Mouse (Mus musculus): ENCODE measurements around the gene Aspm.
"Not testable (repeated sequence)": the region's sequence is repeated elsewhere in the genome, so short reads cannot be mapped to it uniquely, and the experiment has no call there.

Aspm gene

DNA sequence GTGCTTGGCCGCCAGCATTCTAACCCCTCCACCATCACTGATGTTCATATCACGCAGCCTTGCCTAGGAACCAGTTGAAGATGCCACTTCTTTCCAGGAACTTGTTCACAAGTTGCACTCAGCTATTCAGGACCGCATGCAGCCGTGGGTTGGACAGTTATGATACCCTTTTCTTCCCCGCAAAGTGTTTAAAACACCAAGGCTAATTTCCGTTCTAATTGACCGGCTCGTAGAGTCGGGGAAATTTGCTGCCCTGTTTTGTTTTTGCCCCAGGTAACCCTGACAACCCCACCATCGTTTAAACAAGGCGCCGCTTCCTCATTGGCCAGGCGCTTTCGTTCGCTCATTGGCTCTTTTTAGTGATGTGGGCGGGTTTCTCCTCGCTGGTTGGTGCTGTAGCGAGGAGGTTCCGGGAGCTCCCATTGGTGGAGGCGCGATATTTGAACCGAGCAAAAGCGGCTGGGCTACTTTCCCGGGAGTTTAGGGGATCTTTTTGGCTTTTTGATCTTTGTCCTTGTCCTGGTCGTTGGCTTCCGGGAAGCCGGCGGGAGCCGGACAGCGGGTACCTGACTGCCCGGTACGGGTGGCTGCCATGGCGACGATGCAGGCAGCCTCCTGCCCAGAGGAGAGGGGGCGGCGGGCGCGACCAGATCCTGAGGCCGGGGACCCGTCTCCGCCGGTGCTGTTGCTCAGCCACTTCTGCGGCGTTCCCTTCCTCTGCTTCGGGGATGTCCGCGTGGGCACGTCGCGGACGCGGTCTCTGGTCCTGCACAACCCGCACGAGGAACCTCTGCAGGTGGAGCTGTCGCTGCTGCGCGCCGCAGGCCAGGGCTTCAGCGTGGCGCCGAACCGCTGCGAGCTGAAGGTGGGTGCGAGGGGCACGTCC is at the start of gene Aspm:
TSS of gene Aspm (plus strand) at position 433 of the 886 bp plus-strand sequence.
- in situ Hi-C loops (cut with MseI, MboI) = no loop called here

GRCm38 (mm10) chr1:139405766-139406165 is 48.8 kb upstream of the Aspm start:
- in situ Hi-C loops (cut with MseI, MboI) = no loop called here

DNA sequence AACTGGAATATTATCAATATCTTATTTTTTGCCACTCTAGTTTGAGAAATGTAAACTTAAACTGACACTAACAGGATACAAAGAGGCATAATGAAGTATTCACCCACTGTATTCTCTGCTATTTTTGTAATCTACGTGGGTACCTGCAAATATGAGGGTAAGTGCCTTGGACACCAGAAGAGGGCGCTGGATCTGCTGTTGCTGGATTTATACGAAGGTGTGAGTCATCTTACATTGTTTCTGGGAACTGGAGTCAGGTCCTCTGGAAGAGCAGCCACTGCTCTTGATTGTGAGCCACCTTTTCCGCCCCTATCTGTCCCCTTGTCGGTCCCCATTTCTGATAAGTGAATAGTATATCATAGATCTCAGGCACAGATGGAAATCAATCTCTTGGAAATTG is 46.9 kb upstream of the Aspm start:
- in situ Hi-C loops (cut with MseI, MboI) = no loop called here

DNA sequence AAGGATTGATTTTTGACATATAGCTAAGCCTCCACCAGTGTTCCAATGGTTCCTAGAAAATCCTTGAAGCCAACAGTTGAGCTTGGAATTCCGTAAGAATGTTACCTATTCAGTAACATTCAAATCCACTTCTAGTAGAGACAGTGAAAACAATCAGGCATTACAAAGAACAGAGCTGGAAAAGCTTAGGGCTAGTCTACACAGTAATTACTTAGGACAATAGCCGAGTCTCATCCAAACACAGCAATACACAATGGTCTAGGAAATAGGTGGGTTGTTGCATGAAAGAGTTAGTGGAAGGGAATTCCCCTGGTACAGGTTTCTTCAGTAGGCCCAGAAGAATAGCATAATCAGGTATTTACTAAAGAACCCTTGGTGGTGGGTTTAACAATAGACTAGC is 42.2 kb upstream of the Aspm start:
- in situ Hi-C loops (cut with MseI, MboI) = not testable (repeated sequence)

GRCm38 (mm10) chr1:139413465-139413864 is 41.1 kb upstream of the Aspm start:
- in situ Hi-C loops (cut with MseI, MboI) = no loop called here

DNA sequence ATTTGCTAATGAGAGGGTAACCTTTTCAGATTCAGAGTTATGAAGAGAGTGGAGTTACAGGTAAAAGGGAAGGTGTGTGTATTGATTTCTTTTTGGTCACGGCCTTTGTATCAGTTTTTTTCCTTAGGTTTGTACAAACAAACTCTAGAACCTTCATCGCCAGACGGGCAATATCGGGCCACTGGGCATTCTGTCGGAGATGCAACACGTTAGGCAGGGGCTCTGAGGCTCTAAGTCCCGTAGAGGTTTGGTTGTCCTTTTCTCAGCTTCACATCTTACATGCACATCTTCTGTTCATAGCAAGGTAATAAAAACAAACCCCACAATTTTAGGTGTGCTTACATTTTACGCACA is 33.1 kb upstream of the Aspm start:
- in situ Hi-C loops (cut with MseI, MboI) = no loop called here

DNA sequence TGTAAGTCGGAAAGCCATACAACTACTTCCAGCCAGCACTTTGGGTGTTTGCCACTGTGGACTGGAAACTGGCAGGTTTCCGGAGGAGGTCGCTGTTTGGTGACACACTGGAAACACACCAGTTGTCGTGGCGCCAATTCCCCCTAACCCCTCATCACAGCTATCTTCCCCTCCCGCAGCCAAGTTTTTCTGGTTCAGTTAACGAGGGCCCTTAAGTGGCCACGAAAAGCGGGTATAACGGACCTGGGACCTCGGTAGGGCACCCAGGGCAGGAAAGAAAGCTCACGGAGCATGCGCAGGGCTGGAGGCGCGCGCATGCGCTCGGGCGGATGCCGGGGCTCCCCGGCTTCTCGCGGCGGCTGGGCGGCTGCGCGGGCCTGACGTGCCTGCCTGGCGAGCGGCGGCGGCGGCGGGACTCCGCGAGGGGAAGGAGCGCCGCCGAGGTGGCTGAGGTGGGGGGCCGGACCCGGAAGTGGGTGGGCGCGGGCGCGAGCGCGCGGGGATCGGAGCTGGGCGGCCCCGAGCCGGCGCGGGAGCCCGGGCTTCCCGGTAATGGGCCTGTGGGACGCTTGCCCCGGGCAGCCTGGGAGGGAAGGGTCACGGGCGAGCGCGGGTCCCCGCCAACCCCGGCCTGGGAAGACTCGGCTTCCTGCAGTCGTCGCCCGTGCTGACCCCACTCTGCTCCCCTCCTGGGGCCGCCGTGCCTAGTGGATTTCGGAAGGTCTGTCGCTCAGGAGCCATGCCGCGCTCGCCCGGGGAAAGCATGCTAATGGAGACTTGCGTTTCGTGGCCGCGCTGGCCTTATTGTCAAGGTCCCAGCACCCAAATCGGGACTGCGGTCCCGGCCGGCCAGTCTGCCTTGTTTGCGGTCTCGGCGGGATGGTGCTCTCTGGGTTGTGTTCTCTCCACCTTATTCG is 32.4 kb upstream of the Aspm start, which contains the start of gene Zbtb41:
TSS of gene Zbtb41 (plus strand) at position 414 of the 917 bp plus-strand sequence.
- in situ Hi-C loops (cut with MseI, MboI) = no loop called here

DNA sequence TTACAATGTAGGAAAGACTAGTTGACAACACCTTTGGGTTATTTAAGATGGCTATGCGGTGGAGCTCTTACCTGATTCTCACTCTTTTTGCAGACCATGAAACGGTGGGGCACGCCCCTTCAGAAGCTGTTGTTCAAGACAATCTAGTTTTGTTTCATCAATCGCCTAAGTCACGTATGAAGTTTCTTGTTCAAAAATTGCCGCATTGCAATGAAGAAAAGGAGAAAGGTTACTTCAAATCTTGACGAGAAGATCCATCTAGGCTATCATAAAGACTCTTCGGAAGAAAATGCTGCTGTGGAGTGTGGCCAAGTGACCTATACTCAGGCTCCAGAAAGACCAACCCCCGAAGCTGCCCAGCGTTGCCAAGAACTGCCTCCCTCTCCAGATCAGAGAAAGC is 31.6 kb upstream of the Aspm start:
- in situ Hi-C loops (cut with MseI, MboI) = no loop called here

GRCm38 (mm10) chr1:139423931-139424330 is 30.6 kb upstream of the Aspm start:
- in situ Hi-C loops (cut with MseI, MboI) = no loop called here

- in situ Hi-C loops (cut with MseI, MboI) = no loop called here
These were observed 29.6 kb upstream of the Aspm start for GRCm38 (mm10) chr1:139425006-139425405.

GRCm38 (mm10) chr1:139438373-139438772 is 16.2 kb upstream of the Aspm start:
- in situ Hi-C loops (cut with MseI, MboI) = no loop called here

GRCm38 (mm10) chr1:139443103-139443502 is 11.5 kb upstream of the Aspm start:
- in situ Hi-C loops (cut with MseI, MboI) = not testable (repeated sequence)

GRCm38 (mm10) chr1:139455226-139455869 is 776 bp downstream of the Aspm start:
- in situ Hi-C loops (cut with MseI, MboI) = no loop called here

GRCm38 (mm10) chr1:139460807-139461206 is 6.2 kb downstream of the Aspm start:
- in situ Hi-C loops (cut with MseI, MboI) = no loop called here

DNA sequence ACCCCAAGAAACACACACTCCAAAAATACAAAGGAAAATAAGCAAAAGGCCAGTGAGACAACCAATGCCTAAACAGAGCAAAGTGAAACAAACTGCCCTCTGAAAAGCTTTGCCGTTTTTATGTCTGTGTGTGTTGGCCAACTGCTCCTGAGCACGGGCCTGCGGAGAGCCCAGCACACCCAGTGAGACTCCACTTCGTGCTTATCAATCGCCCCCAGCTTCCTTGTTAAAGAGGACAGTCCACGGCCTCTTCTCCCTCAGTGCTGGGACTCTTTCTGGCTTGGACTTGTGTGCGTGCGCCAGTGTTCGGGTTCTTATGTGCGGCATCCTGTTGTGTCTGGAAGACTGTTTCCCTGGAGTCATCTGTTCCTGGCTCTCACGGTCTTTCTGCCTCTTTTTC is 11.4 kb downstream of the Aspm start:
- in situ Hi-C loops (cut with MseI, MboI) = no loop called here

DNA sequence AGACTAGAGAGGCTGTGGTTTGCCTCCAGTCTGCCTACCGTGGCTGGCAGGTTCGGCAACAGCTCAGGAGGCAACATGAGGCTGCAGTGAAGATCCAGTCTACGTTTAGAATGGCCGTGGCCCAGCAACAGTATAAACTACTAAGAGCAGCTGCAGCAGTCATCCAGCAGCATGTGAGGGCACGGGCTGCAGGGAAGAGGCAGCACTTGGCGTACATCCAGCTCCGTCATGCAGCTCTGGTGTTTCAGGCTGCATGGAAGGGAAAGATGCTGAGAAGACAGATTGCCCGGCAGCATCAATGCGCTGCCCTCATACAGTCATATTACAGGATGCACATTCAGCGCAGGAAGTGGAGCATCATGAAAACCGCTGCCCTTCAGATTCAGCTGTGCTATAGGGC is 24.3 kb downstream of the Aspm start:
- in situ Hi-C loops (cut with MseI, MboI) = no loop called here

DNA sequence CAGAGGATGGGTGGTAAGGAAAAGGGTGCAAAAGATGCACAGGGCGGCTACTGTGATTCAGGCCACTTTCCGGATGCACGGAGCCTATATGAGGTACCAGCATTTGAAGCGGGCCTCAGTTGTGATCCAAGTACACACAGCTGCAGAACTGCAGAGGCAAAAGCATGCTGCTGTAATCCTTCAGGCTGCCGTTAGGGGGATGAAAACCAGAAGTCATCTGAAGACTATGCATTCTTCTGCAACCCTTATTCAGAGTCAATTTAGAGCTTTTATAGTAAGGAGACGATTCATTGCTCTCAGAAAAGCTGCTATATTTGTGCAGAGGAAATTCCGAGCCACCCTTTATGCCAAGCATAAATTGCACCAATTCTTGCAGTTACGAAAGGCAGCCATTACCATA is 25.7 kb downstream of the Aspm start:
- in situ Hi-C loops (cut with MseI, MboI) = no loop called here

DNA sequence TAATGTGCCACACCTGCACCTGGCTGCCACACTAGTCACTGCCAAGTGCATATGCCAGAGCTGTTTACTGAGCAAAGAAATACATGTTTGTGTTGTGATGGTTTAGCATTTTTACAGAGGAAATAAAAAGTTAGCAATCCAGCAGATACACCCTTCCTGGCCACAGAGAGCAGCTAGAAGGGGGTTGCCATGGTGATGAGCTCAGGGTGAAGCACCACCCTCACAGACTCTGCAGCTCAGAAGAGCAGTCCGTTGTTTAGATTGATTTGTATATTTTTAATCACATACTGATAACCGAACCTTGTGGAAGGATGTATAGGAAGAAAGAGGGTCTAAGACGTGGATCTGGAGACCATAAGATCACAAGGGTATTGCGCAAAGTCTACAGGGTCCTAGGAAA is 26.6 kb downstream of the Aspm start:
- in situ Hi-C loops (cut with MseI, MboI) = no loop called here

DNA sequence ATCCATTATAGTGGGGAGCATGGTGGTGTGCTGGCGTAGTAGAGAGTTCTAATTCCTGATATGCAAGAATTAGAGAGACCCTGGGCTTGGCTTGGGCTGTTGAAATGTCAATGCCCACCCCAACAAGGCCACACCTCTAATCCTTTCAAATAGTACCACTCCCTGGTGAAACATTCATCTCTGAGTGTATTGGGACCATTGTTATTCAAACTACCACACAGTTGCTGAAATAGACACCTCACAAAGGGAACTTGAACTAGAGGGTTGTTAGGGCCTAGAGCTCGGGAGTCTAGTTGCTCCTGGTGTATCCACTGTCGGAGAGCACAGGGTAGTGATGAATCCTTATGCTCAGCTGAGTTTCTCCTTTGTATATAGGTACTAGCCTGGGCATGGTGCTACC is 40.1 kb downstream of the Aspm start:
- in situ Hi-C loops (cut with MseI, MboI) = no loop called here

- in situ Hi-C loops (cut with MseI, MboI) = no loop called here
These were observed 40.8 kb downstream of the Aspm start for GRCm38 (mm10) chr1:139495408-139495807.

- in situ Hi-C loops (cut with MseI, MboI) = no loop called here
These were observed 41.6 kb downstream of the Aspm start for GRCm38 (mm10) chr1:139496212-139496611.

DNA sequence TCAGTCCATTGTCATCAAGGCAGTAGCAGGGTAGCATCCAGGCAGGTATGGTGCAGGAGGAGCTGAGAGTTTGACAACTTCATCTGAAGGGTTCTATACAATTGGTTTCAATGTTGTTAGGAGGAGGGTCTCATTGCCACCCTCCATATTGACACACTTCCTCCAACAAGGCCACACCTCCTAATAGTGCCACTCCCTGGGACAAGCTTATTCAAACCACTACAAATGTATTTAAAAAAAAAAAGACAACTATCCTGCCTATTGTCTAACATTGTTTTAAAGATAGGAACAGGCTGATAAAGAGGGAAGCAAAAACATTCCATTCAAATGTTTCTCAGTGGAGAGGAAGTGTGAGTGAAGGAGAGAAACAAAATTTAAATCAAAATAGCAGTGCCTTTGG is 45.2 kb downstream of the Aspm start:
- in situ Hi-C loops (cut with MseI, MboI) = no loop called here

All from mouse trophoblast stem cell (cell line).